Mouse (Mus musculus) ES-E14 (cell line): ENCODE results near the gene Spty2d1.

Experiments used
- CHD2 ChIP-seq: IDR thresholded peaks from 2 replicates; pipeline ENCODE4 v1.6.1; 2014; ENCODE audit warnings: mild to moderate bottlenecking, low read depth, low read length, inconsistent platforms
- HCFC1 ChIP-seq: IDR thresholded peaks from 2 replicates; pipeline ENCODE4 v1.6.1; 2012; ENCODE audit warnings: low read length, inconsistent platforms, borderline replicate concordance; ENCODE audit not compliant: insufficient read depth
- MAFK ChIP-seq: IDR thresholded peaks from 2 replicates; pipeline ENCODE4 v1.6.1; 2014; ENCODE audit warnings: mild to moderate bottlenecking, low read depth, low read length, inconsistent platforms; ENCODE audit not compliant: insufficient read depth
- ZC3H11A ChIP-seq: IDR thresholded peaks from 2 replicates; pipeline ENCODE4 v1.6.1; 2012; ENCODE audit warnings: low read depth, mild to moderate bottlenecking, inconsistent platforms, low read length, borderline replicate concordance
- ZNF384 ChIP-seq: IDR thresholded peaks from 2 replicates; pipeline ENCODE4 v1.6.1; 2012; ENCODE audit warnings: low read depth, low read length, inconsistent platforms

DNA sequence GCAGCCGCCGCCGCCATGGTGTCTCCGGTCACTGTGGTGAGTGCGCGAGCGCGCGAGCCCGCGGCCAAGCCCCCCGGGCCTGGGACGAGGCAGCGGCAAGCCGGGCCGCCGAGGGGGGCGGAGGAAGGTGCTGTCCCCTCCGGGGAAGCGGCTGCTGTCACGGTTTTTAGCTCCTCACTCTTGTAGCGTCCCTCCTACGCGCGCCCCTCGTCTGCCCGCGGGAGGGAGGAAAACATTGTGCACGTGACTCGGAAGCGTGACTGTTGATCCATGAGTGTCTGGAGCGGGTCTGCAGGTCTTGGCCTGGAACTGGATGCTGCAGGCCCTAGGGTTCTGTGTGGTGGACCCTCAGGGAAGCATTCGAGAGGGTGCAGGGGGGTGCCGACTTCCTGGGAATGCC is 42.6 kb upstream of the Spty2d1 start:
- TF ChIP-seq ZNF384 (no peak), CHD2 (no peak), MAFK (no peak), HCFC1 (no peak), ZC3H11A (no peak)
